Mouse (Mus musculus) hindbrain, embryonic 15.5 days (tissue): ENCODE measurements around the gene Gm14569. TPM values are rescaled to one million over a fixed set of nuclear protein-coding genes. Genes with fewer than 3 reads are reported as not detected.

Experiments used
- ATAC-seq: fragments of 200-750 bp; cut with Nextera tagmentation; 2 replicates; pipeline ENCODE4 v1.8.0; 2017; ENCODE audit warnings: low read depth, moderate number of reproducible peaks, moderate TSS enrichment; ENCODE audit not compliant: low FRiP score
- H3K27ac ChIP-seq: fragments of 300-500 bp; sonication (generic); replicated peaks from 2 replicates; pipeline ENCODE4 v1.5.1; 2015; ENCODE audit warnings: mild to moderate bottlenecking, inconsistent platforms
- H3K27me3 ChIP-seq: fragments of 300-500 bp; sonication (generic); 2 replicates; pipeline ENCODE4 v1.6.1; 2015; ENCODE audit warnings: control low read depth, inconsistent platforms
- H3K36me3 ChIP-seq: fragments of 300-500 bp; sonication (generic); 2 replicates; pipeline ENCODE4 v1.6.1; 2015; ENCODE audit warnings: control low read depth, inconsistent platforms
- H3K4me1 ChIP-seq: fragments of 300-500 bp; sonication (generic); replicated peaks from 2 replicates; pipeline ENCODE4 v1.6.1; 2015; ENCODE audit warnings: control low read depth, inconsistent platforms
- H3K4me2 ChIP-seq: fragments of 300-500 bp; sonication (generic); 2 replicates; pipeline ENCODE4 v1.6.1; 2015; ENCODE audit warnings: moderate library complexity, mild to moderate bottlenecking, inconsistent platforms
- H3K4me3 ChIP-seq: fragments of 300-500 bp; sonication (generic); 2 replicates; pipeline ENCODE4 v1.5.1; 2015; ENCODE audit warnings: mild to moderate bottlenecking, inconsistent platforms
- H3K9ac ChIP-seq: fragments of 300-500 bp; sonication (generic); 2 replicates; pipeline ENCODE4 v1.6.1; 2015; ENCODE audit warnings: inconsistent platforms
- H3K9me3 ChIP-seq: fragments of 300-500 bp; sonication (generic); 2 replicates; pipeline ENCODE4 v1.6.1; 2016; ENCODE audit warnings: control low read depth, inconsistent platforms
- WGBS: fragments of 180-500 bp; shearing (Covaris S2); methylation state at CpG from one replicate; pipeline ENCODE4 v1.1.7; 2015; 5-methylcytosine and 5-hydroxymethylcytosine counted together
- polyA plus RNA-seq: library from polyadenylated mRNA; unstranded; fragments of >200 nt; fragmentation: Nextera tagmentation; extraction: Ambion mirVana; gene quantifications from 2 replicates; pipeline ENCODE4 v1.2.1, GENCODE M21; 2015

Gm14569 gene
- polyA plus RNA-seq, result 0.05 TPM in 1 of 2 replicates, not detected in the other

DNA sequence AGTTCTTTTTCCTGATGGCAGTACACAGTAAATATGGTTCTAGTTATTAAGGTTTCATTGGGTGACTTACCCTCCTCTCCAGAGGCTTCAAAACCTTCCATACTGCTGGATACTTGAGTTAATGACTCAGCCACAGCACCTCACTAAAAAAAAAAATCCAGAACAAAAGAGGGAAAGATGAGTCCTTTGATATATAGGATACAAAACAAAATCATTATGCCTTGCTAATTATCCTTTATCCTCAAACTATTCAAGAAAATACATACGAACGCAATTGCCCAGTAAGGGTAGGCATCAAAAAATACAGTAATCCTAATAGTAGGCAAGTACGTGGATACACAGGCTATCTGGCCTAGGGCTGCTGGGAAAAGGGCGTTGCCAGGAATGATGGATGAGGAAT, at the start of gene Gm14569:
Gene Gm14569 (minus strand): TSS at position 101 of the 400 bp plus-strand sequence.
- no peaks in the 10 kb centered on the region for H3K36me3 ChIP-seq
- no peaks in the 10 kb centered on the region for H3K4me1 ChIP-seq
- H3K9ac ChIP-seq, result no peak within 1 kb of the TSS
- no peak within 1 kb of the TSS for H3K4me3 ChIP-seq
- WGBS, result 89% methylated on average over 4 of the region's 4 CpGs
- no peak within 1 kb of the TSS for H3K27ac ChIP-seq
- no peaks in the 10 kb centered on the region for H3K27me3 ChIP-seq
- no peak for ATAC-seq
- no peaks in the 10 kb centered on the region for H3K9me3 ChIP-seq
- no peak within 1 kb of the TSS for H3K4me2 ChIP-seq

- Histone ChIP-seq H3K4me3 (no peak overlapping the region), H3K9ac (no peak overlapping the region), H3K4me1 (no peaks in the 10 kb centered on the region), H3K4me2 (no peak overlapping the region), H3K27ac (no peak overlapping the region), H3K36me3 (no peaks in the 10 kb centered on the region), H3K9me3 (no peaks in the 10 kb centered on the region), H3K27me3 (no peaks in the 10 kb centered on the region)
- 0 out of 2 replicates have a peak, but pooled peaks have one; percentile 27 for ATAC-seq
- WGBS, result 22% methylated on average over 4 of the region's 4 CpGs
Observed at GRCm38 (mm10) chrX:36534514-36534913, 42.9 kb upstream of the Gm14569 start.

DNA sequence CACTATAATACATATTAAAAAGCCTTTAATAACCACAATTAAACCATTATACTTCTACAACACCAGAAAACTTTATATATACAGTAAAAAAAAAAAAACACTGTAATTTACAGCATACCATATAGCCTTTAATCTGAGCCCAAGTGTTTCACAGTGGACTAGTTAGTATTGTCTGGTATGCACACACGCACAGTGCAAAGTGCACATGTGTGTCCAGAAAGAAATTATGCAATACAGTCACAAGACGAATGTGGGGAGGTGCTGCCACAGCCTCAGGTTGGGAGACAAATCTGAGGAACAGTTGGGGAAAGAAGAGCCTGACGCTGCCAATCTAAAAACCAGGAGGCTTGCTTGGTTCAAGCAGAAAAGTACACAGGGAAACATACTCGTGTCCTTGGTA, 42.1 kb upstream of the Gm14569 start:
- no peak overlapping the region for H3K27ac ChIP-seq
- 70% methylated on average over 4 of the region's 4 CpGs for WGBS
- H3K4me1 ChIP-seq, result no peaks in the 10 kb centered on the region
- ATAC-seq, result no peak
- H3K4me2 ChIP-seq, result no peak overlapping the region
- H3K27me3 ChIP-seq, result no peaks in the 10 kb centered on the region
- H3K9me3 ChIP-seq, result no peaks in the 10 kb centered on the region
- no peak overlapping the region for H3K9ac ChIP-seq
- no peak overlapping the region for H3K4me3 ChIP-seq
- H3K36me3 ChIP-seq, result no peaks in the 10 kb centered on the region

DNA sequence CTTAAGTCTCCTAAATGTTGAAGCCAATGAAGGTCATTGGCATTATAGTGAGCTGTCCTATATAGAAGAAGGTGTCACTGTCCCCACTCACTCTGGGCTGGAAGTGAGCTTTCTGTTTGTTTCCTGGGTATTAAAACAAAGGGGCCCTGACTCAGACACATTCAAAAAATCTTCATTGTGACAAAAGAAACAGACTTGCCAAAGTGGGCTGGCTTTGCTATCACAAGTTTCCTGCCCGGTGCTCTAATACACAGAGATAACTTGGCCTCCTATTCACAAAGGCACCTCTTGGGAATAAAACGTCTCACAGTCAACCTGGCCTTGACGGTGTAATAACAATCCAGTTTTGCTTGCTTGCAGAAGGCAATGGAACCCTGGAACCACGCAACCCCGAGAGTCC, 38.6 kb upstream of the Gm14569 start:
- Histone ChIP-seq H3K36me3 (no peaks in the 10 kb centered on the region), H3K9me3 (no peaks in the 10 kb centered on the region), H3K4me2 (no peak overlapping the region), H3K27me3 (no peaks in the 10 kb centered on the region), H3K4me1 (no peaks in the 10 kb centered on the region), H3K9ac (no peak overlapping the region), H3K27ac (no peak overlapping the region), H3K4me3 (no peak overlapping the region)
- no peak for ATAC-seq
- WGBS, result 83% methylated on average over 5 of the region's 5 CpGs

GRCm38 (mm10) chrX:36523729-36524128, 32.1 kb upstream of the Gm14569 start:
- 82% methylated on average over 5 of the region's 5 CpGs for WGBS
- H3K36me3 ChIP-seq, result no peaks in the 10 kb centered on the region
- H3K27me3 ChIP-seq, result no peaks in the 10 kb centered on the region
- no peak overlapping the region for H3K4me2 ChIP-seq
- H3K4me1 ChIP-seq, result no peaks in the 10 kb centered on the region
- no peaks in the 10 kb centered on the region for H3K9me3 ChIP-seq
- ATAC-seq, result no peak
- H3K4me3 ChIP-seq, result no peak overlapping the region
- no peak overlapping the region for H3K27ac ChIP-seq
- H3K9ac ChIP-seq, result no peak overlapping the region

- Histone ChIP-seq H3K4me1 (no peaks in the 10 kb centered on the region), H3K9me3 (no peaks in the 10 kb centered on the region), H3K36me3 (no peaks in the 10 kb centered on the region), H3K4me3 (no peak overlapping the region), H3K9ac (no peak overlapping the region), H3K27me3 (no peaks in the 10 kb centered on the region), H3K4me2 (no peak overlapping the region), H3K27ac (no peak overlapping the region)
- 53% methylated on average over 8 of the region's 8 CpGs for WGBS
- ATAC-seq, result no peak
Observed at GRCm38 (mm10) chrX:36513726-36514125, 22.1 kb upstream of the Gm14569 start.

DNA sequence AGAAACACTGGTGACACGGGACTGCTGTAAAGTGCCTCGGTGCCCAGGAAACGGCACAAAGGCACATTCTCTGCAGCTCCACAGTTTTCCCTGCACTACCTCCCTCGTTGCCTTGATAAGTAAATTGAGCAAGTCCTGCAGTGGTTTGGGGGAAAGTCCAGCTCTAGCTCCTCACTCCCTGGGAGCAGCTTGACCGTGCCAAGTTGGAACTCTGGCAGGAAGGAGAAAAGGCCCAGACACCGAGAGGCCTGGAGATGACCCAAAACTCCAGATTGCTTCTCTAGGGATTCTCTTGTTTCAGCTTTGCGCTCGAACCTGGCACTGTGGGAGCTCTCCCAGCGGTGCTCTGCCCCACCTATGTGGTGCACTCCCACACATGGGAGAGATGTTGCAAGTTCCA, 21.6 kb upstream of the Gm14569 start:
- Histone ChIP-seq H3K4me3 (no peak overlapping the region), H3K27me3 (no peaks in the 10 kb centered on the region), H3K9me3 (no peaks in the 10 kb centered on the region), H3K36me3 (no peaks in the 10 kb centered on the region), H3K4me2 (no peak overlapping the region), H3K4me1 (no peaks in the 10 kb centered on the region), H3K27ac (no peak overlapping the region), H3K9ac (no peak overlapping the region)
- 64% methylated on average over 9 of the region's 9 CpGs for WGBS
- no peak for ATAC-seq

DNA sequence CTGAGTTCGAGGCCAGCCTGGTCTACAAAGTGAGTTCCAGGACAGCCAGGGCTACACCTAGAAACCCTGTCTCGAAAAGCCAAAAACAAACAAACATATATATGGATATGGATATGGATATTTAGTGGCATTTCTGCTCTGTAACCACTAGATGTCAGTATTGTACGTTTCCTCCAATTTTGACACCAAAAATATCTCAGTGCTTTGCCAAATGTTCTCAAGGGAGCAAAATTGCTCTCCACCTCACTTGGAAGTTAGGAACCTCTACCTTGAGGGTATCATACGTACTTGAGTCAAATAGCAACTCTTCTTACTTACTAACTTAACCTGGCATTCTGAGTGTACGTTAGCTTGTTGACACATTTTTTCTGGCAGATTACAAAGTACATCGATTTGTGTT, 15.2 kb upstream of the Gm14569 start:
- 56% methylated on average over 6 of the region's 6 CpGs for WGBS
- H3K4me1 ChIP-seq, result no peaks in the 10 kb centered on the region
- H3K9me3 ChIP-seq, result no peaks in the 10 kb centered on the region
- no peak overlapping the region for H3K9ac ChIP-seq
- ATAC-seq, result no peak
- H3K36me3 ChIP-seq, result no peaks in the 10 kb centered on the region
- H3K27ac ChIP-seq, result no peak overlapping the region
- H3K27me3 ChIP-seq, result no peaks in the 10 kb centered on the region
- H3K4me2 ChIP-seq, result no peak overlapping the region
- H3K4me3 ChIP-seq, result no peak overlapping the region

- Histone ChIP-seq H3K9ac (no peak overlapping the region), H3K36me3 (no peaks in the 10 kb centered on the region), H3K4me3 (no peak overlapping the region), H3K27ac (no peak overlapping the region), H3K9me3 (no peaks in the 10 kb centered on the region), H3K4me1 (no peaks in the 10 kb centered on the region), H3K27me3 (no peaks in the 10 kb centered on the region), H3K4me2 (no peak overlapping the region)
- WGBS, result 18% methylated on average over 3 of the region's 3 CpGs
- no peak for ATAC-seq
Observed at GRCm38 (mm10) chrX:36489506-36489905, 2.1 kb downstream of the Gm14569 start.

DNA sequence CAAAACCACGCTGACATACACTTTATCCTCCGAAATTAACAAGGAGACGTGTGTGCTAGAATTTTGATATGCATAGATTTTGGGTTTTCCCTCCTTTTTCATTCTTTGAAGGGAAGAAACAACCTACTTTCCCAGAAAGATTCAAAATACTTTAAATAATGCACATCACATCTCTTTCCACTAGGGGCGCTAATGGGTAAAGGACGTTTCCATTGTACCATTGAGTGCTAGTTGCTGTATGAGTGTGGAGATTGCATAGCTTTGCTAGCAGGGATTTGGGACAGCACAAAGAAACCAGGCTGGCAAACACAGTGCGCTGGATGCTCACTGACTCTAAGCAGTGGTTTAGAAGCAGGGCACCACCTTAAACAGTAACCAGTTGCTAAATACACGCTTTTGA, 3.6 kb downstream of the Gm14569 start:
- ATAC-seq, result no peak
- H3K4me2 ChIP-seq, result no peak overlapping the region
- H3K9ac ChIP-seq, result no peak overlapping the region
- H3K4me3 ChIP-seq, result no peak overlapping the region
- WGBS, result 42% methylated on average over 7 of the region's 7 CpGs
- H3K27ac ChIP-seq, result no peak overlapping the region
- H3K27me3 ChIP-seq, result no peaks in the 10 kb centered on the region
- H3K4me1 ChIP-seq, result no peaks in the 10 kb centered on the region
- no peaks in the 10 kb centered on the region for H3K9me3 ChIP-seq
- no peaks in the 10 kb centered on the region for H3K36me3 ChIP-seq

GRCm38 (mm10) chrX:36474873-36475272, 16.8 kb downstream of the Gm14569 start:
- Histone ChIP-seq H3K9ac (no peak overlapping the region), H3K4me3 (no peak overlapping the region), H3K9me3 (no peaks in the 10 kb centered on the region), H3K4me2 (no peak overlapping the region), H3K36me3 (no peaks in the 10 kb centered on the region), H3K27me3 (no peaks in the 10 kb centered on the region), H3K27ac (no peak overlapping the region), H3K4me1 (no peaks in the 10 kb centered on the region)
- 80% methylated on average over 3 of the region's 3 CpGs for WGBS
- no peak for ATAC-seq

- Histone ChIP-seq H3K9me3 (no peaks in the 10 kb centered on the region), H3K9ac (no peak overlapping the region), H3K4me3 (no peak overlapping the region), H3K27me3 (no peaks in the 10 kb centered on the region), H3K27ac (no peak overlapping the region), H3K4me2 (no peak overlapping the region), H3K4me1 (no peaks in the 10 kb centered on the region), H3K36me3 (no peaks in the 10 kb centered on the region)
- WGBS, result 66% methylated on average over 6 of the region's 6 CpGs
- no peak for ATAC-seq
Observed at GRCm38 (mm10) chrX:36474103-36474751, 17.4 kb downstream of the Gm14569 start.

GRCm38 (mm10) chrX:36456031-36456430, 35.6 kb downstream of the Gm14569 start:
- H3K9me3 ChIP-seq, result no peaks in the 10 kb centered on the region
- no peaks in the 10 kb centered on the region for H3K36me3 ChIP-seq
- H3K4me2 ChIP-seq, result no peak overlapping the region
- H3K4me1 ChIP-seq, result no peaks in the 10 kb centered on the region
- H3K27ac ChIP-seq, result no peak overlapping the region
- no peak overlapping the region for H3K9ac ChIP-seq
- 35% methylated on average over 1 of the region's 1 CpGs for WGBS
- H3K27me3 ChIP-seq, result no peaks in the 10 kb centered on the region
- no peak for ATAC-seq
- no peak overlapping the region for H3K4me3 ChIP-seq
